Mouse (Mus musculus) forebrain, embryonic 16.5 days (tissue): ENCODE data around the gene Dhrs3. TPM values are rescaled to one million over a fixed set of nuclear protein-coding genes. Genes with fewer than 3 reads are reported as not detected.

ENCODE experiments used
- ATAC-seq: fragments of 200-750 bp; cut with Nextera tagmentation; 2 replicates; pipeline ENCODE4 v1.8.0; 2017; ENCODE audit warnings: mild to moderate bottlenecking, moderate library complexity
- H3K27ac ChIP-seq: fragments of 300-500 bp; sonication (generic); 2 replicates; pipeline ENCODE4 v1.5.1; 2014; ENCODE audit warnings: low read length, control low read depth
- H3K27me3 ChIP-seq: fragments of 300-500 bp; sonication (generic); replicated peaks from 2 replicates; pipeline ENCODE4 v1.6.1; 2014; ENCODE audit warnings: low read length; ENCODE audit not compliant: control insufficient read depth, insufficient read depth
- H3K36me3 ChIP-seq: fragments of 300-500 bp; sonication (generic); 2 replicates; pipeline ENCODE4 v1.6.1; 2014; ENCODE audit not compliant: control insufficient read depth, insufficient read depth
- H3K4me1 ChIP-seq: fragments of 300-500 bp; sonication (generic); replicated peaks from 2 replicates; pipeline ENCODE4 v1.6.1; 2014; ENCODE audit warnings: low read length; ENCODE audit not compliant: control insufficient read depth, insufficient read depth
- H3K4me2 ChIP-seq: fragments of 300-500 bp; sonication (generic); 2 replicates; pipeline ENCODE4 v1.6.1; 2014; ENCODE audit warnings: mild to moderate bottlenecking, low read length, control low read depth
- H3K4me3 ChIP-seq: fragments of 300-500 bp; sonication (generic); replicated peaks from 2 replicates; pipeline ENCODE4 v1.5.1; 2014; ENCODE audit warnings: mild to moderate bottlenecking, low read length, control low read depth
- H3K9ac ChIP-seq: fragments of 300-500 bp; sonication (generic); replicated peaks from 2 replicates; pipeline ENCODE4 v1.6.1; 2014; ENCODE audit warnings: low read depth, low read length, control low read depth
- H3K9me3 ChIP-seq: fragments of 300-500 bp; sonication (generic); 2 replicates; pipeline ENCODE4 v1.6.1; 2016; ENCODE audit warnings: low read length; ENCODE audit not compliant: control insufficient read depth
- WGBS: fragments of 180-500 bp; shearing (Covaris S2); extraction: QIAGEN DNeasy Blood & Tissue Kit; methylation state at CpG from one replicate; pipeline ENCODE4 v1.1.7; 2014; 5-methylcytosine and 5-hydroxymethylcytosine counted together
- polyA plus RNA-seq: library from polyadenylated mRNA; unstranded; fragments of >200 nt; fragmentation: Nextera tagmentation; extraction: Ambion mirVana; gene quantifications from 2 replicates; pipeline ENCODE4 v1.2.1, GENCODE M21; 2015

Dhrs3 gene
- 16.3 and 28.1 TPM in 2 replicates for polyA plus RNA-seq

DNA sequence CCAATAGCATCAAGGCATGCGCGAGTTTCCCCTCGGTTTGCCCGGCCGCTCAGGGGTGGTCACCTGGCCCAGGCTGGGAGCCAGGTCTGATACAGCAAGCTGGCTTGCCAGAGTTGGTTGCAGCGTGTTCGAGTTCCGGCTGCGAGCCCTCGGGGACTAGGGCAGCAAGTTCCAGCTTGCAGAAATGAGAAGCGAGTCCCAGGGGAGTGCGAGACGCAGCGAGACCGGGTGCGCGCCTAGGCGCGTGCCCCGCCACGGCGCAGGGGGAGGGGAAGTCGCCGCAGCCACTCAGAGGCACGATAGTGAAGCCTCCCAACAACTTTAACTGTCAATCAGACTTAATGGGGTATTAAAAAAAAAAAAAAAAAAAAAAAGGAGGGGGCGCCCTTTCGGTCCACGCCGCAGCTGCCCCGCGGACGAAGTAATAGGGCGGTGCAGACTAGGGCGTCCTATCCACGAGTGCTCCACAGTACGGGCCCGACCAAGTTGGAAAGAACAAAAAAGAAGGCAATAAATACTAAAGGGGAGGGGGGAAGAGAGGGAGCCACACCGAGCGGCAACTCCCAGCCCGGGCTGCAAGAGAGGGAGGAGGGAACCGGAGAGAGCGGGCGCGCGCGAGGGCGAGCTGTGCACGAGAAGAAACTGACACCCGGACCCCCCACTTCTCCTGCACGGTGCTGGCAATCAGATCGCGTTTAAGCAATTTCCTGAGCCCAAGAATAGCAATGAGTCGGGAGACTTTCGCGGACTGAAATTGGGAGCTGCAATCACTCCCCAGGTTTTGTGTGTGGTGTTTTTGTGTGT, at the start of gene Dhrs3:
TSS of gene Dhrs3 (plus strand) at position 695 of the 804 bp plus-strand sequence.
- Histone ChIP-seq H3K9ac (peak within 1 kb of the TSS; percentile 45), H3K4me3 (peak within 1 kb of the TSS; percentile 50), H3K4me1 (peaks cover 26% of the 10 kb centered on the region), H3K4me2 (peak within 1 kb of the TSS; percentile 84), H3K27me3 (peaks cover 18% of the 10 kb centered on the region), H3K36me3 (no peaks in the 10 kb centered on the region), H3K27ac (no peak within 1 kb of the TSS), H3K9me3 (no peaks in the 10 kb centered on the region)
- under 1% methylated on average over 55 of the region's 55 CpGs for whole genome bisulfite sequencing
- peak; percentile 68 for ATAC-seq

- Histone ChIP-seq H3K9me3 (no peaks in the 10 kb centered on the region), H3K9ac (no peak overlapping the region), H3K27me3 (no peaks in the 10 kb centered on the region), H3K36me3 (no peaks in the 10 kb centered on the region), H3K4me1 (no peaks in the 10 kb centered on the region), H3K4me3 (no peak overlapping the region), H3K4me2 (no peak overlapping the region), H3K27ac (no peak overlapping the region)
- no peak for ATAC-seq
- 84% methylated on average over 3 of the region's 3 CpGs for WGBS
These were observed 30.7 kb upstream of the Dhrs3 start for GRCm38 (mm10) chr4:144861756-144862505.

DNA sequence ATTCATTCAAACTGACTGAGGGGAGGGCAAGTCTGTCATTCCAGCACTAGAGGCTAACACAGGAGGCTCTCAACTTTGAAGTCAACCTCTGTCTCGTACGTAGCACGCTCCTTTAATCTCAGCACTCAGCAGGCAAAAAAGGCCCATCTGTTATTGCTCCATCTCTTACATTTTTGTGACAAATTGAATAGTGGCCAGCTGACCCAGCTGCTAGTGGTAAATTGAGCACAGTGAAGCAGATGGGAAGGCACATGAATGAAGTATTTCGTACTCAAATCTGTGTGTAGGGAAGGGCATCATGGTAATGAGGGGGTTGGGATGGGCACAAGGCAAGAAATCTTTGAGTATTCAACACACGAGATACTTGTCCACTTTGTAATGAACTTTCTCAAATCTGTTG, 24.7 kb upstream of the Dhrs3 start:
- H3K4me3 ChIP-seq = no peak overlapping the region
- no peaks in the 10 kb centered on the region for H3K9me3 ChIP-seq
- no peak for ATAC-seq
- no peak overlapping the region for H3K27ac ChIP-seq
- H3K27me3 ChIP-seq = no peaks in the 10 kb centered on the region
- H3K4me2 ChIP-seq = no peak overlapping the region
- no peaks in the 10 kb centered on the region for H3K4me1 ChIP-seq
- H3K36me3 ChIP-seq = no peaks in the 10 kb centered on the region
- no peak overlapping the region for H3K9ac ChIP-seq
- WGBS = 59% methylated on average over 5 of the region's 5 CpGs

GRCm38 (mm10) chr4:144868584-144868983, 24.0 kb upstream of the Dhrs3 start:
- no peaks in the 10 kb centered on the region for H3K36me3 ChIP-seq
- no peak overlapping the region for H3K4me2 ChIP-seq
- no peak for ATAC-seq
- H3K9ac ChIP-seq = no peak overlapping the region
- no peaks in the 10 kb centered on the region for H3K4me1 ChIP-seq
- H3K27me3 ChIP-seq = no peaks in the 10 kb centered on the region
- H3K27ac ChIP-seq = no peak overlapping the region
- WGBS = 88% methylated on average over 4 of the region's 4 CpGs
- H3K4me3 ChIP-seq = no peak overlapping the region
- H3K9me3 ChIP-seq = no peaks in the 10 kb centered on the region

DNA sequence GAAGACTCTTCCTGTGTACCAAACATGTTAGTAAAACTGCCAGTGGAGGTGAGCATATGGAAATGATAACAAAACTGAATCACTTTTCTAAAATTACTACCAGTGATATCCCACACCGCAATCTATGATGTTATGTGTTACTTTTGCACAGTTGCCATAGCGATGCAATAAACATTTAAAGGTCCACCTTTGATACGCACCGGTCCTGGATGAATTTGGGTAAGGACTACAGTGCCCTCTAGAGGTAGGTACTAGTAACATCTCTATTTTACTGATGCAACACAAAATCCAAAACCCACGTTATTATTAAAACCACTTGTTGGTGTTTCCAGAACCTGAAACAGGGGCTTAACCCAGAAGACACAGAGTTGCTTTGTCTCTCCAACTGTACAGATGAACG, 19.7 kb upstream of the Dhrs3 start:
- ATAC-seq = no peak
- no peaks in the 10 kb centered on the region for H3K36me3 ChIP-seq
- no peaks in the 10 kb centered on the region for H3K9me3 ChIP-seq
- no peak overlapping the region for H3K9ac ChIP-seq
- 39% methylated on average over 6 of the region's 6 CpGs for WGBS
- H3K4me3 ChIP-seq = no peak overlapping the region
- H3K4me1 ChIP-seq = no peaks in the 10 kb centered on the region
- no peaks in the 10 kb centered on the region for H3K27me3 ChIP-seq
- no peak overlapping the region for H3K27ac ChIP-seq
- no peak overlapping the region for H3K4me2 ChIP-seq

GRCm38 (mm10) chr4:144875576-144876093, 17.0 kb upstream of the Dhrs3 start:
- no peak overlapping the region for H3K27ac ChIP-seq
- no peak for ATAC-seq
- no peaks in the 10 kb centered on the region for H3K27me3 ChIP-seq
- no peaks in the 10 kb centered on the region for H3K9me3 ChIP-seq
- 86% methylated on average over 2 of the region's 2 CpGs for WGBS
- H3K4me1 ChIP-seq = no peaks in the 10 kb centered on the region
- H3K4me3 ChIP-seq = no peak overlapping the region
- no peak overlapping the region for H3K9ac ChIP-seq
- no peak overlapping the region for H3K4me2 ChIP-seq
- no peaks in the 10 kb centered on the region for H3K36me3 ChIP-seq

- H3K9me3 ChIP-seq = no peaks in the 10 kb centered on the region
- H3K27me3 ChIP-seq = no peaks in the 10 kb centered on the region
- H3K4me1 ChIP-seq = peaks cover 11% of the 10 kb centered on the region
- ATAC-seq = no peak
- no peak overlapping the region for H3K4me2 ChIP-seq
- H3K4me3 ChIP-seq = no peak overlapping the region
- WGBS = 60% methylated on average over 1 of the region's 1 CpGs
- H3K27ac ChIP-seq = no peak overlapping the region
- H3K9ac ChIP-seq = no peak overlapping the region
- H3K36me3 ChIP-seq = no peaks in the 10 kb centered on the region
These were observed 13.1 kb upstream of the Dhrs3 start for GRCm38 (mm10) chr4:144879549-144879948.

DNA sequence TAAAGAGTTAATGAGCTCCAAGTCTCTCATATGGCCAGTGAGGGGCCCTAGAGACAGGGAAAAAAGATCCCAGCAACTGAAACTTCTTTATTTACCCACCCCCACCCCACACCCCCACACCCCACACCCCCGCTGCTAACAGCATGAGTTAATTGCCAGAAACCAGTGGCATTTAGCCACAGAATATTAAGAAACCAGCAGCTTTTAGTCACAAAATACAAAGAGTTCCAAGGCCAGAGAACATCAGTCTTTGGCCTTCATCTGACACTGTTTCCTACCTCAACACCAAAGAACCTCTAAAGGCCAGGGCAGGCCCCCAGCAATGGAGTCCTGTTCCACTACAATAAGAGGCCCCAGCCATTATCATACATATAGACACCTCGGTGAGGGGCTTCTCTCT, 11.3 kb upstream of the Dhrs3 start:
- Histone ChIP-seq H3K4me2 (no peak overlapping the region), H3K27me3 (no peaks in the 10 kb centered on the region), H3K4me1 (peaks cover 11% of the 10 kb centered on the region), H3K27ac (no peak overlapping the region), H3K4me3 (no peak overlapping the region), H3K9me3 (no peaks in the 10 kb centered on the region), H3K36me3 (no peaks in the 10 kb centered on the region), H3K9ac (no peak overlapping the region)
- no peak for ATAC-seq
- 71% methylated on average over 2 of the region's 2 CpGs for WGBS

DNA sequence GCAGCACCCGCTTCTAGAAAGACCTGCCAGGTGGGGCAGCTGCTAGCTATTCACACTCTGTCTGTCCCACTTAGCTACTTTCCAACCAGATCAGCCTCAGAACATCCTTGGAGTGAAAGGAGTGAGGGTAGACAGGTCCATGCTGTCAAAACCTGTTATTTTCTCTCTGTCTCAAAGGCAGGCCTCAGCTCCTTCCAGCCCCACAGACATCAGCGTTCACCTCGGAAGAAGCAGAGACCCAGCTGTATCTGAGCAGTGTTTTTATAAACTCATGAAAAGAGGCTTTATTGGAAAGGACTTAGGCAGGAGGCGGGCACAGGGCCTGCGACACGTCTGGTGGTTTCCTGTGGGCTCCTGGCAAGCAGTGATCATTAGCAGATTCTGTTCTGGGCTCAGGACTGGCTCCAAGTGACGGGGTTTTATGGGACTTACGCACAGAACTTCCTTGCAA, 9.7 kb upstream of the Dhrs3 start:
- H3K27me3 ChIP-seq = no peaks in the 10 kb centered on the region
- WGBS = 33% methylated on average over 8 of the region's 8 CpGs
- H3K4me2 ChIP-seq = no peak overlapping the region
- no peaks in the 10 kb centered on the region for H3K9me3 ChIP-seq
- no peak overlapping the region for H3K9ac ChIP-seq
- H3K4me3 ChIP-seq = no peak overlapping the region
- no peaks in the 10 kb centered on the region for H3K36me3 ChIP-seq
- peaks cover 15% of the 10 kb centered on the region for H3K4me1 ChIP-seq
- peak; percentile 75 for ATAC-seq
- peak overlapping the region; percentile 60 for H3K27ac ChIP-seq
